Mouse (Mus musculus) heart, adult 2 months (tissue): Measurements from ENCODE around the gene Ttc33.

Source experiments
- CTCF ChIP-seq: fragments of 200-600 bp; IDR thresholded peaks from 2 replicates; pipeline ENCODE4 v1.8.1; 2022; ENCODE audit warnings: antibody characterized with exemption, mild to moderate bottlenecking, moderate library complexity
- EP300 ChIP-seq: fragments of 200-500 bp; IDR thresholded peaks from 2 replicates; pipeline ENCODE4 v1.6.1; 2011; ENCODE audit warnings: low read depth, low read length, control low read depth; ENCODE audit not compliant: insufficient read depth
- POLR2A ChIP-seq: fragments of 200-500 bp; IDR thresholded peaks from 2 replicates; pipeline ENCODE4 v1.6.1; 2011; ENCODE audit warnings: mild to moderate bottlenecking, low read depth, low read length, control low read depth; ENCODE audit not compliant: insufficient read depth

DNA sequence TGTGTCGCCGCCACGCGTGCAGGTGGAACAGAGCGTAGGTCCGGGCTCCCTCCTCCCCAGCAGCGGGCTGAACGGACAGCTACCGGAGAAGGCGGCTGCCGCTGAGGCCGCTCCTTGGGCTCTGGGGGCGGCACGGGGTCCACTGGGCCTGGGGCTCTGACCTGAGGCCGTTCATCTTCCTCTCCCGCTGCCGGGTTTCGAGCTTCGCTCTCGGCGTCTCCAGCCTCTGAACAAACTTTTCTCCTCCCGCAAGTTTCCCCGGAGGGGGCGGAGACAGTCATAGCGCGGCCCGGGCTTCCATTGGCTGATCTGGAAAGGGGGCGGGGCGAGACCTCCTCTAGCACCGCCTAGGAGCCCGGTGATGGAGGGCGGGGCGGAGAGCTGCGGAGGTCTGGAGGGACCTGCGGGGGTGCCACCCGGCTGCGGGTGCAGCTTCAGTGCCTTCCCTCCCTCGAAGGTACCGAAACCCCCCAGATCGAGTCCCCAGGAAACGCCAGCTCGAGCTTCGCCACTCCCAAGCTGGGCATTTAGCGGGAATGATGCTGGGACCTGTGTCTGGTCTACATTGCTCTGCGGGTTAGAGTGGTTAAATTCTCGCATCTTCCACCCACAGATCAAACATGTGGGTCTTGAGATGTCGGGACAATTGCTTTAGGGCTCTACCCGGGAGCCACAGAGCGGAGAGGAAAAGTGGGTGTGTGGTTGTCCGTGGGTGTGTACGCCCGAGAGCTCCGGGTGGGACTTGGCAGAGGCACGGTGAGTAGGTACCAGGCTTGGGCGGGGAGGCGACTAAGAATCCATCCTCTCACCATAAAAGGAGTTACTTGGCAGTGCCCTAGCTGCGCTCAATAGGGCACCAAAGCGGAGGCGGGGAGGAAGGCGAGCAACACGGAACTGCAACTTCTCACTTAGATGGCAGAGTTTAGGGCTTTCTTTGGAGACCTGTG lies 58.9 kb downstream of the Ttc33 start, which contains the start of gene Ptger4:
- TF ChIP-seq POLR2A, result peak; percentile 94
- TF ChIP-seq CTCF, result no peak
- no peak for TF ChIP-seq EP300
